8 mouse cellular contexts compared by ENCODE assay signal in the genomic region with DNA sequence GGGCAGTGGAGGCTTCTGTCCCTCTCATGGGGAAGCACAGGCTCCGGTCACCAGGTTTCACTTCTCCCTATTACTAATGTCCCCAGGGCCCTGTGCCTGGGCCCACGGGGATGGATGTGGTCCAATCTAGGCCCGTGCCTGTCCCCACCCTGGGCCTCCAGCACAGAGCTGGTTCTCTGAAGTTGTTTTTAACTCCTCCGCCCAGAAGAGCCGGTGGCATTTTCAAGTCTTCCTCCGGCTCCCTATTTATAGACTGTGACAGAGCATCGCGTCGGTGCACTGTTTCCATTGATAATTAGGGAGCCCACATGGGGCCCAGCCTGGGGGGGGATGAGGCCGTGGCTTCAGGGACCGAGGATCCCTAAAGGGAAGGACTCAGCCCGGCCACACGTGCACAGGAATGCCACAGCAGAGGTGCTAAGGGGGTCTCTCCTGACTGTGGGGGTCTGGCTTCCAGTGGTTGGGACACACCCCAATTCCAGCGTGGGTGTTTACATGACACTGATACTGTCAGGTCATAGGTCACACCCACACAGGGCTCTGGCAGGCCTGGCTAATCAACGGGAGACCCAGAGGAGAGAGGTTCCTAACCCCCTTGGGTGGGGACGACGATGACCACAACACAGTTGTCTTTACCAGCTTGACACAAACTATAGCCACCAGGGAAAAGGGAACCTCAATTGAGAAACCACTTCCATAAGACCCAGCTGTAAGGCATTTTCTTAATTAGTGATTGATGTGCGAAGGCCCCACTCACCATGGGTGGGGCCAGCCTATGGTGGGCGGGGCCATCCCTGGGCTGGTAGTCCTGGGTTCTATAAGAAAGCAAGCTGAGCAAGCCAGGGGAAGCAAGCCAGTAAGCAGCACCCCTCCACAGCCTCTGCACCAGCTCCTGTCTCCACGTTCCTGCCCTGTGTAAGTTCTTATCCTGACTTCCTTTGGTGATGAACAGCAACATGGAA. TPM values are rescaled to one million over a fixed set of nuclear protein-coding genes. Genes with fewer than 3 reads are reported as not detected.
A peak's percentile ranks its signal among the peaks of the same experiment; 100 is the strongest.
DNase-seq lines count a peak whose midpoint lies in the region; ATAC-seq and TF ChIP-seq lines count a peak whose summit lies in the region.

No protein-coding gene starts in this region.

- no peak overlapping the region for H3K4me3 ChIP-seq in kidney, embryonic 16.5 days (ENCODE audit: low read length)
- H3K4me3 ChIP-seq in bone marrow macrophage, adult 2 months (ENCODE audit: insufficient read depth, low read length): 0 out of 2 replicates have a peak overlapping the region, but pooled peaks have one; percentile 7
- H3K4me3 ChIP-seq in heart, embryonic 16.5 days (ENCODE audit: low read length): 0 out of 2 replicates have a peak overlapping the region, but pooled peaks have one; percentile 8

- no peaks in the 10 kb centered on the region for H3K9me3 ChIP-seq in kidney, embryonic 16.5 days (ENCODE audit: low read length)
- H3K9me3 ChIP-seq in heart, embryonic 16.5 days (replicated peaks; ENCODE audit: control insufficient read depth, low read length): no peaks in the 10 kb centered on the region

- H3K27me3 ChIP-seq in kidney, embryonic 16.5 days (ENCODE audit: insufficient read depth, low read length): no peaks in the 10 kb centered on the region
- H3K27me3 ChIP-seq in heart, embryonic 16.5 days (ENCODE audit: control insufficient read depth, insufficient read depth, low read length): no peaks in the 10 kb centered on the region

- 23% methylated on average over 20 of the region's 20 CpGs for WGBS in kidney, embryonic 16.5 days
- 21% methylated on average over 20 of the region's 20 CpGs for WGBS in heart, embryonic 16.5 days

- ATAC-seq in kidney, embryonic 16.5 days (ENCODE audit: low FRiP score, low TSS enrichment): no peak
- peak; percentile 77 for ATAC-seq in heart, embryonic 16.5 days (replicated peaks; ENCODE audit: extremely low read depth, insufficient read depth, low FRiP score)

- no peak for TF ChIP-seq POLR2A in bone marrow macrophage, adult 2 months (IDR thresholded peaks at IDR 0.05; ENCODE audit: borderline replicate concordance, low read depth, low read length)

- TF ChIP-seq CTCF in bone marrow macrophage, adult 2 months (IDR thresholded peaks at IDR 0.05; ENCODE audit: low read depth, low read length): no peak

- H3K9ac ChIP-seq in kidney, embryonic 16.5 days (replicated peaks; ENCODE audit: low read length): peak overlapping the region; percentile 38; the same call in 1 of the 2 replicates
- H3K9ac ChIP-seq in heart, embryonic 16.5 days (ENCODE audit: low read length): peak overlapping the region; percentile 65

- DNase-seq in kidney, postnatal 14 days: no peak
- DNase-seq in lung, postnatal 4 days: peak; percentile 36 to 58
- DNase-seq in cerebellum, postnatal 14 days: no peak
- DNase-seq in T-cell, adult 2 months (ENCODE audit: low spot score): no peak
- no peak for DNase-seq in thymus, postnatal 10 days (ENCODE audit: low spot score in 2 of 2)

- peaks cover 75% of the 10 kb centered on the region for H3K4me1 ChIP-seq in kidney, embryonic 16.5 days (ENCODE audit: insufficient read depth, low read length)
- peaks cover 61% of the 10 kb centered on the region for H3K4me1 ChIP-seq in bone marrow macrophage, adult 2 months (ENCODE audit: control insufficient read depth, insufficient read depth, low read length)
- H3K4me1 ChIP-seq in heart, embryonic 16.5 days (ENCODE audit: control insufficient read depth, insufficient read depth, low read length): peaks cover 79% of the 10 kb centered on the region

- no peak overlapping the region for H3K4me2 ChIP-seq in kidney, embryonic 16.5 days (replicated peaks; ENCODE audit: low read depth, low read length)
- H3K4me2 ChIP-seq in heart, embryonic 16.5 days (ENCODE audit: low read depth, low read length): peak overlapping the region; percentile 54

- H3K27ac ChIP-seq in kidney, embryonic 16.5 days (ENCODE audit: low read length): peak overlapping the region; percentile 76
- peak overlapping the region; percentile 99 for H3K27ac ChIP-seq in bone marrow macrophage, adult 2 months (ENCODE audit: insufficient read depth, low read depth, low read length)
- peak overlapping the region; percentile 96 for H3K27ac ChIP-seq in heart, embryonic 16.5 days (ENCODE audit: low read length)

- no peaks in the 10 kb centered on the region for H3K36me3 ChIP-seq in kidney, embryonic 16.5 days (ENCODE audit: insufficient read depth, low read length)
- no peaks in the 10 kb centered on the region; the same call in 1 of the 2 replicates for H3K36me3 ChIP-seq in heart, embryonic 16.5 days (ENCODE audit: control insufficient read depth, insufficient read depth)

RNA-seq across cellular contexts. Expression of gene Crybb3, which starts 33.2 kb away (rescaled TPM):
- 0.69 and 1.1 TPM in 2 replicates for polyA plus RNA-seq in kidney, embryonic 16.5 days (2015; fragmentation: Nextera tagmentation; extraction: Ambion mirVana)
- polyA plus RNA-seq in bone marrow macrophage, adult 2 months (2012; ENCODE audit: insufficient read depth, insufficient read length, missing spikeins): not detected in 2 replicates
- polyA plus RNA-seq in heart, embryonic 16.5 days (2015; fragmentation: Nextera tagmentation; extraction: Ambion mirVana): 0.91 and 1.1 TPM in 2 replicates

RNA-seq across cellular contexts. Expression of gene Crybb2, which starts 44.6 kb away (rescaled TPM):
- not detected in 2 replicates for polyA plus RNA-seq in kidney, embryonic 16.5 days (2015; fragmentation: Nextera tagmentation; extraction: Ambion mirVana)
- polyA plus RNA-seq in bone marrow macrophage, adult 2 months (2012; ENCODE audit: insufficient read depth, insufficient read length, missing spikeins): not detected in 2 replicates
- not detected in 2 replicates for polyA plus RNA-seq in heart, embryonic 16.5 days (2015; fragmentation: Nextera tagmentation; extraction: Ambion mirVana)

Comparison
In these comparisons a context has a peak if more than half of its experiments do, and no peak if none do; other contexts are left out.
1. DNase-seq: peak in lung, postnatal 4 days (2 of 2); none in kidney, postnatal 14 days (single experiment), cerebellum, postnatal 14 days (0 of 2), T-cell, adult 2 months (single experiment) and thymus, postnatal 10 days (0 of 2).
2. Peak in every context shown above with its lines, with median percentiles within 50 percentile points of each other: H3K27ac ChIP-seq.